Mouse (Mus musculus): Measurements from ENCODE around the gene Cntrl.

DNA sequence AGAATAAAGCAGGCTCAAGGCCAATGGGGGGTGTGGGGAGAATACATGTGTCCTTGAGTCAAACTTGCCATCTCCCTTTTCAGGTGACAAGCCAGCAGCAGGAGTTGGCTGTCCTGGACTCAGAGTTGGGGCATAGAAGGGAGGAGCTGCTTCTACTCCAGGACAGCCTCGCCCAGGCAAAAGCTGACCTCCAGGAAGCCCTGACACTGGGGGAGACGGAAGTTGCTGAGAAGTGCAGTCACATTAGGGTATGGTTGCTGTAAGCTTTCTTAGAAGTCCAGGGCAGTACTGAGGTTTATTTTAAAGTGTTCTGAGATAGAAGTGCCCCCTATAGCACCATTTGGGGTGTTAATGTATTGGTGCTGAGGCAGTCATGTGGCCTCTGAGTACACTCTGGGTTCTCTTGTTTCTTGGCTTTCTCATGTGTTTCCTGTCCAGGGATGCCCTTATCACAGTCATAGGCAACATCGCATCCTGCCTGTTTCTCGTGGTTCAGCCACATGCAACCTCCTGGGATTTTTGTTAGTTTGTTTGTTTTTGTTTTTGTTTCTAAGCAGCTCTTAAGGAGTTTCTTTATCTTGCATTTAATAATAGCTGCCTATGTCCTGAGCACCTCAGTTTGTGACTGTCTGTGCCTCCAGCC is 52.7 kb downstream of the Cntrl start:
- no peak for TF ChIP-seq CTCF (IDR thresholded peaks at IDR 0.05; ENCODE audit: low read depth)
- TF ChIP-seq EP300 (IDR thresholded peaks at IDR 0.05; ENCODE audit: low read depth) = peak; percentile 33; the same call in 1 of the 2 replicates
